Mouse (Mus musculus): ENCODE measurements around the gene Spc24. TPM values are rescaled to one million over a fixed set of nuclear protein-coding genes. Genes with fewer than 3 reads are reported as not detected.

Spc24 gene
- polyA plus RNA-seq, 1 experiment from 2014 or later, result 94.2 TPM

DNA sequence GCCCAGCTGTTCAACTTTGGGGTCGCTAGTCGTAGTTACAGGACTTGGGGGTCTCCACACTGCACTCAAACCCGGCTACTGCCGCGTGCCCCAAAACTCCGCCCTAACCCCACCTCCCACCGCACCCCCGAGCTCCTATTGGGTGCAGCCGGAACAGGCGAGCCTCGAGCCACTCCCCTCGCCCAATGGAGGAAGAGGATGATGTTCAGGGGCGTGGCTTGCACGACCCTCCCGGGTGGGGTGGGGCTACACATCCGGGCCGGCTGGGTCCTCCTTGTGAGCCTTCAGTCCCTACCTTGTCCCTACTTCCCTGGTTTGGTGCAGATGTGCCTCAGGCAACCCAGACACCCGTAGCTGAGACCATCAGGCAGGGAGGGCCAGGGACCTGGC, 36.0 kb downstream of the Spc24 start:
- Histone ChIP-seq H3K4me1 (replicated peaks) (peaks cover 44% of the 10 kb centered on the region), H3K27me3 (replicated peaks) (no peaks in the 10 kb centered on the region)

DNA sequence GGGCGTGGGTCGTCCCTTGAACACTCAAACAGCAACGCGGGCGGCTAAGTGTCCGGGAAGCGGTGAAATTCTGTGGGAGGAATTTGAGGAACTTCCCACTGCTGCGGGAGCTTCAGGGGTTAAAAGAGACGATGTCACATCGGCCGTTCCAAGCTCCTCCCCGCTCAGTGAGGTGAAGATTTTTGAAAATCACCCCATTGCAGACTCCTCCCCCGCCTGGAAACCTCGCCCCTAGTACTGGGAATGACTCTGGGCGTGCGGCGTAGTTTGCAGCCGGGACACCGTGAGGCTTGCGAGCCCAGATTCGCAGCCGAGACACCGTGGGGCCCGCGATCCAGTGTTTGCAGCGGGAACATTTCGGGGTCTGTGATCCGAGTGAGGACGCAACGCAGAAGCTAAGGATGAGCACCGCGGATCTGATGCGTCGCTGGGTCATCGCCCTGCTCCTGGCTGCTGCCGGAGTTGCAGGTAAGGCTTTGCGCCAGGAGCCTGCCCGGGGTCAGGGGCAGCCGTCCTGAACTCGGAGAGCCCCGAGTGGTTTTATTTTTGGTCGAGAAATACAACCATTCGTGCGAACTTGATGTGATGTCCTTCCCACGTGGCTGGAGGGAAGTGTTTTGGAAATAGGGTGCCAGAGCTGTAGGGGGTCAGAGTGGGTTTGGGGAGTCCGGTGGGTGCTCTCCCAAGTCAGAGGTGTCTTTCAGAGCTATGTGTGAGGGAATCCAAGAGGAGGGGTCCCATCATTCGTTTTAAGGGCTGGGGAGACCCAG, 36.5 kb downstream of the Spc24 start, which contains the start of gene Ldlr:
Ldlr (plus strand) TSS at position 107 of the 770 bp plus-strand sequence.
- no peaks in the 10 kb centered on the region for H3K27me3 ChIP-seq (replicated peaks)
- peak; percentile 90 for ATAC-seq
- peaks cover 4% of the 10 kb centered on the region; the same call in 1 of the 2 replicates for H3K36me3 ChIP-seq
- no peaks in the 10 kb centered on the region for H3K9me3 ChIP-seq
- peak within 1 kb of the TSS; percentile 54 for H3K4me3 ChIP-seq (replicated peaks)
- peak within 1 kb of the TSS; percentile 81 for H3K4me2 ChIP-seq (replicated peaks)
- H3K4me1 ChIP-seq (replicated peaks), result peaks cover 39% of the 10 kb centered on the region
- peak within 1 kb of the TSS; percentile 93 for H3K27ac ChIP-seq
- H3K9ac ChIP-seq, result peak within 1 kb of the TSS; percentile 69
- WGBS, result under 1% methylated on average over 47 of the region's 47 CpGs

More for the DNA sequence above, 36.0 kb downstream of the Spc24 start:
- peak; percentile 91 for ATAC-seq
- Histone ChIP-seq H3K4me2 (replicated peaks) (peak overlapping the region; percentile 81), H3K36me3 (peaks cover 6% of the 10 kb centered on the region; the same call in 1 of the 2 replicates), H3K27ac (peak overlapping the region; percentile 93), H3K9ac (peak overlapping the region; percentile 69), H3K9me3 (no peaks in the 10 kb centered on the region), H3K4me3 (replicated peaks) (peak overlapping the region; percentile 54)
- 1% methylated on average over 18 of the region's 18 CpGs for WGBS

DNA sequence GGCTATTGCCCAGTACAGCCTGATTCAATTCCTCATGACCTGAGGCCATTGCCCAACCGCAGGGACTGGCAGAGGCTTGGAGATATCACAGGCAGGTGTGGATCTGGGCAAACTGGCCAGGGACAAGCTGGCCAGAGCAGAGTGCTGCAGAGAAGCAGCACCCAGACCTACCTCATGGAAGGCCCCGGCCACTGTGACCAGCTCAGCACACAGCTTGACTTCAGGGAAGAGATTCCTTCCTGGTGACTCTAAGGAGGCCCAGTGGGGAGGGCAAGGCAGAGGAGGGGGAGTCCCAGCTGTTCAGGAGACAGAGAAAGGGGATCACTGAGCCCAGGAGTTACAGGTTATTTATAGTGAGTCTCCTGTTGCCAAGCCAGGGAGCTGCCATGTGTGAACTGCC, 39.1 kb downstream of the Spc24 start:
- Histone ChIP-seq H3K9ac (no peak overlapping the region), H3K4me3 (replicated peaks) (no peak overlapping the region), H3K4me2 (replicated peaks) (no peak overlapping the region), H3K9me3 (no peaks in the 10 kb centered on the region), H3K4me1 (replicated peaks) (peaks cover 20% of the 10 kb centered on the region), H3K36me3 (peaks cover 4% of the 10 kb centered on the region; the same call in 1 of the 2 replicates), H3K27ac (0 out of 2 replicates have a peak overlapping the region, but pooled peaks have one; percentile 48), H3K27me3 (replicated peaks) (no peaks in the 10 kb centered on the region)
- no peak for ATAC-seq
- 63% methylated on average over 2 of the region's 2 CpGs for WGBS

DNA sequence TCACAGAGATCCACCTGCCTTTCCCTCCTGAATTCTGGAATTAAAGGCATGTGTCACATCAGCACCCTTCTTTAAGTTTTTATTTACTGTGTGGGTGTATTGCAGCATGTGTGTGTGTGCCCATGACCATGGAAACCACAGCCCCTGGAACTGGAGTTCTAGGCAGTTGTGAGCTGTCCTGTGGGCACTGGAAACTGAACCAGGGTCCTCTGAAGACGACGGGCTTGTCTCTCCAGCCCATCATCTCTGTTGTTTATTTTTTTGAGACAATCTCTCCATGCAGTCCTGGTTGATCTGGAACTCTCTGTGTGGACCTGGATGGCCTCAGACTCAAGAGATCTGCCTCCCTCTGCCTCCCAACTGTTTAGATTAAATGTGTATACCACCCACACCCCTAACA, 43.1 kb downstream of the Spc24 start:
- no peak overlapping the region for H3K4me2 ChIP-seq (replicated peaks)
- no peak overlapping the region for H3K27ac ChIP-seq
- H3K4me1 ChIP-seq (replicated peaks), result peaks cover 7% of the 10 kb centered on the region; the same call in 1 of the 2 replicates
- no peak overlapping the region for H3K4me3 ChIP-seq (replicated peaks)
- no peaks in the 10 kb centered on the region for H3K9me3 ChIP-seq
- ATAC-seq, result no peak
- H3K27me3 ChIP-seq (replicated peaks), result no peaks in the 10 kb centered on the region
- no peak overlapping the region for H3K9ac ChIP-seq
- WGBS, result 74% methylated on average over 2 of the region's 2 CpGs
- H3K36me3 ChIP-seq, result no peaks in the 10 kb centered on the region

DNA sequence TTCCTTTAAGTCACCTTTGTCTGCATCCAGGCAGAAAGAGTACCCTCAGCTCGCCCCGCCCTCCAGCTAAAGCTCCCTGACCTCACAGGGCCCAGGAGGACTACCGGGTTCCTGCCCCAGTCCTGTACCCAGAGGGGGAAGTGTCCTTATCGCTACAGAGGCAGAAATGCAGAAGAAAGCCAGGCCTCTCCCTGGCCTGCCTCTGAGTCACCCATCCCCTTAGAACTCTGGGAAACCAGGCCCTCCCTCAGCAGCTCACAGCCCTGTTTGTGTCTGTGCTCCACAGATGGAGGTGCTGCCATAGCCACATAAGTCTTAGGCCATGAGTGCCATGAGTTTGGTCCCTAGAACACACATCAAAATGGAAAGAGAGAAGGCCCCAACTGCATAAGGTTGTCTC, 44.8 kb downstream of the Spc24 start:
- Histone ChIP-seq H3K27ac (0 out of 2 replicates have a peak overlapping the region, but pooled peaks have one; percentile 10), H3K9me3 (no peaks in the 10 kb centered on the region), H3K4me2 (replicated peaks) (no peak overlapping the region), H3K4me3 (replicated peaks) (no peak overlapping the region), H3K4me1 (replicated peaks) (0 out of 2 replicates have a peak, but pooled peaks cover 3% of the 10 kb centered on the region), H3K27me3 (replicated peaks) (no peaks in the 10 kb centered on the region), H3K9ac (no peak overlapping the region), H3K36me3 (no peaks in the 10 kb centered on the region)
- peak; percentile 92 for ATAC-seq
- WGBS, result 35% methylated on average over 4 of the region's 4 CpGs

DNA sequence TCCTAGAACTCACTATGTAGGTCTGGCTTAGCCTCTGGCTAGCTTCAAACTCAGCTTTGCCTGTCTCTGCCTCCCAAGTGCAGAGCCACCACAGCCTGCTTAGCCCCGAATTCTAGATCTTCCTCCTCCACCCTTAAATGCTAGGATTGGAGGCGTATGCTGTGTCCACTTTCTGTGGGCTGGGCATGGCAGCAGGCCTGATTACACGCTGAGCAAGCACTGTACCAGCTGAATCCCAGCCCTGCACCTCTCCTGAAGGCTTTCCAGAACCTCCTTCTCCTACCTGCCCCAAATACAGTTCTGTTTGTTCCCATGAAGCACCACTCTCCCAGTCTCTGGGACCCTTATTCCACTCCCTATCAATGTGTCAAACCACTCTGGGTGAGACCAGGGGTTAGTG, 50.8 kb downstream of the Spc24 start:
- H3K9ac ChIP-seq, result no peak overlapping the region
- H3K4me2 ChIP-seq (replicated peaks), result no peak overlapping the region
- H3K27me3 ChIP-seq (replicated peaks), result no peaks in the 10 kb centered on the region
- no peaks in the 10 kb centered on the region for H3K4me1 ChIP-seq (replicated peaks)
- no peak overlapping the region for H3K4me3 ChIP-seq (replicated peaks)
- 91% methylated on average over 3 of the region's 3 CpGs for WGBS
- H3K9me3 ChIP-seq, result no peaks in the 10 kb centered on the region
- H3K27ac ChIP-seq, result no peak overlapping the region
- H3K36me3 ChIP-seq, result peaks cover 8% of the 10 kb centered on the region
- ATAC-seq, result no peak

DNA sequence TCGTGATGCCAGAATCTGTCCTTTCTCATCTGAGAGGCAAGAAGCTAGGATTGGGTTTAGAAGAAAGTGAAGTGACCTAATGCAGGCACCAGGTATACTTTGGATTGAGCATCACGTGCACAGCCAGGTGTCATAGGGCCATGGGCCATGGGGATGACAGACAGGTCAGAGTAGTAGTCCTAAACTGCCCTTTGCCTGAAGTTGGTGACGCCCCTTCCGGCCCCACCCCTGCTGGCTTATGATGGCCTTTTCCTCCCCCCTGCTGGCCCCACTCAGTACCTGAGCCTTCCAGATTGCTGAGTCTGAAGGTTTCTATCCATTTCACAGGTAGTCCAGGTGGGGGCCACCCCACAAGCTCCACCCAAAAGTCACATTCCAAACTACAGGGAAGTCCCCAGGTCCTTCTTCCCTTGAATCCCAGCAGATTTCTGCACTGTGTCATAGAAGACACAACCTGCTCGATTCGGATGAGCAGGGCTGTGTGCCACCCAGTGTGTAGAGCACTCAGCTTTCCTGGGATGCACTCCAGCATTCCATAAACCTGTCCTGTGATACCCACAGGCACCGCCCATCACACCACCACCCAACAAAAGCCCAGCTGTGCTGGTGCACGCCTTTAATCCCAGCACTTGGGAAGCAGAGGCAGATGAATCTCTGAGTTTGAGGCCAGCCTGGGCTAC, 53.4 kb downstream of the Spc24 start:
- H3K27ac ChIP-seq, result no peak overlapping the region
- ATAC-seq, result peak; percentile 65

DNA sequence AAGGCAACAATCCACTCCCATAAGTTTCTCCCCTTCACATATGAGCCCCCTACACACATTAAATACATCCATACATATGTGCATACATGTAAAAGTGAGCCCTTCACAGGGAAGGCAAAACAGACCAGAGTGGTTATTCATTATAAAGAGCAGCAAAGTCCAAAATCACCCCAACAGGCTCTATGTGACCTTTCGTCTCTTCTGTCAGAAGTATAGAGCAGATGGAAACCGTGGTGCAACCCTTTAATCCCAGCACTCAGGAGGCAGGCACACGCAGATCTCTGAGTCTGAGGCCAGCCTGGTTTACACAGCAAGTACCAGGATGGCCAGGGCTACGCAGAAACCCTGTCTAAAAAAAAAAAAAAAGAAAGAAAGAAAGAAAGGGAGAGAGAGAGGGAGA, 54.0 kb downstream of the Spc24 start:
- peaks cover 34% of the 10 kb centered on the region for H3K36me3 ChIP-seq
- WGBS, result 82% methylated on average over 4 of the region's 4 CpGs

More for the DNA sequence above, 53.4 kb downstream of the Spc24 start:
- H3K4me2 ChIP-seq (replicated peaks), result no peak overlapping the region
- peaks cover 29% of the 10 kb centered on the region for H3K36me3 ChIP-seq
- WGBS, result 84% methylated on average over 8 of the region's 8 CpGs
- H3K9ac ChIP-seq, result no peak overlapping the region
- H3K4me1 ChIP-seq (replicated peaks), result no peaks in the 10 kb centered on the region
- no peaks in the 10 kb centered on the region for H3K27me3 ChIP-seq (replicated peaks)
- no peak overlapping the region for H3K4me3 ChIP-seq (replicated peaks)
- H3K9me3 ChIP-seq, result no peaks in the 10 kb centered on the region

More for the DNA sequence above, 54.0 kb downstream of the Spc24 start:
- H3K4me1 ChIP-seq (replicated peaks), result no peaks in the 10 kb centered on the region
- no peak for ATAC-seq
- no peak overlapping the region for H3K9ac ChIP-seq
- H3K27me3 ChIP-seq (replicated peaks), result no peaks in the 10 kb centered on the region
- no peak overlapping the region for H3K27ac ChIP-seq
- H3K4me3 ChIP-seq (replicated peaks), result no peak overlapping the region
- H3K4me2 ChIP-seq (replicated peaks), result no peak overlapping the region
- no peaks in the 10 kb centered on the region for H3K9me3 ChIP-seq

Other genes with a start within 250 kb of the Spc24 start
- 2.5 and 3.0 TPM in 2 replicates for gene AB124611, start 234.1 kb downstream of the Spc24 start, polyA plus RNA-seq (2015; fragmentation: Nextera tagmentation; extraction: Ambion mirVana)
- 41.4 and 42.2 TPM in 2 replicates for gene Carm1, start 213.4 kb downstream of the Spc24 start, polyA plus RNA-seq (2015; fragmentation: Nextera tagmentation; extraction: Ambion mirVana)
- gene Timm29, start 167.6 kb downstream of the Spc24 start, polyA plus RNA-seq (2015; fragmentation: Nextera tagmentation; extraction: Ambion mirVana), result 27.3 and 29.3 TPM in 2 replicates
- gene Yipf2, start 167.5 kb downstream of the Spc24 start, polyA plus RNA-seq (2015; fragmentation: Nextera tagmentation; extraction: Ambion mirVana), result 25.2 and 34.3 TPM in 2 replicates
- 67.0 and 68.6 TPM in 2 replicates for gene Smarca4, start 144.1 kb downstream of the Spc24 start, polyA plus RNA-seq (2015; fragmentation: Nextera tagmentation; extraction: Ambion mirVana)
- 76.7 and 81.2 TPM in 2 replicates for gene Ldlr, start 36.8 kb downstream of the Spc24 start, polyA plus RNA-seq (2015; fragmentation: Nextera tagmentation; extraction: Ambion mirVana)
- 16.3 and 16.7 TPM in 2 replicates for gene Kank2, start 38.4 kb upstream of the Spc24 start, polyA plus RNA-seq (2015; fragmentation: Nextera tagmentation; extraction: Ambion mirVana)
- 8.2 and 12.0 TPM in 2 replicates for gene Angptl8, start 75.2 kb upstream of the Spc24 start, polyA plus RNA-seq (2015; fragmentation: Nextera tagmentation; extraction: Ambion mirVana)
- 26.9 and 30.7 TPM in 2 replicates for gene Dock6, start 92.3 kb upstream of the Spc24 start, polyA plus RNA-seq (2015; fragmentation: Nextera tagmentation; extraction: Ambion mirVana)
- gene Rab3d, start 157.9 kb upstream of the Spc24 start, polyA plus RNA-seq (2015; fragmentation: Nextera tagmentation; extraction: Ambion mirVana), result 34.6 and 41.9 TPM in 2 replicates
- gene Ccdc159, start 167.2 kb upstream of the Spc24 start, polyA plus RNA-seq (2015; fragmentation: Nextera tagmentation; extraction: Ambion mirVana), result 3.1 and 4.2 TPM in 2 replicates
- gene Tmem205, start 167.3 kb upstream of the Spc24 start, polyA plus RNA-seq (2015; fragmentation: Nextera tagmentation; extraction: Ambion mirVana), result 71.7 and 81.7 TPM in 2 replicates
- gene Plppr2, start 176.7 kb upstream of the Spc24 start, polyA plus RNA-seq (2015; fragmentation: Nextera tagmentation; extraction: Ambion mirVana), result 6.9 and 7.0 TPM in 2 replicates
- 5.2 and 5.7 TPM in 2 replicates for gene Swsap1, start 195.5 kb upstream of the Spc24 start, polyA plus RNA-seq (2015; fragmentation: Nextera tagmentation; extraction: Ambion mirVana)
- 4.0 and 4.3 TPM in 2 replicates for gene Epor, start 203.2 kb upstream of the Spc24 start, polyA plus RNA-seq (2015; fragmentation: Nextera tagmentation; extraction: Ambion mirVana)
- gene Rgl3, start 229.1 kb upstream of the Spc24 start, polyA plus RNA-seq (2015; fragmentation: Nextera tagmentation; extraction: Ambion mirVana), result 1.6 and 1.7 TPM in 2 replicates
- gene Ccdc151, start 242.3 kb upstream of the Spc24 start, polyA plus RNA-seq (2015; fragmentation: Nextera tagmentation; extraction: Ambion mirVana), result 0.25 and 0.50 TPM in 2 replicates
- 105 and 122 TPM in 2 replicates for gene Prkcsh, start 242.5 kb upstream of the Spc24 start, polyA plus RNA-seq (2015; fragmentation: Nextera tagmentation; extraction: Ambion mirVana)

All from intestine, embryonic 15.5 days (tissue).